Mouse (Mus musculus): ENCODE data around the gene Gkap1. TPM values are rescaled to one million over a fixed set of nuclear protein-coding genes. Genes with fewer than 3 reads are reported as not detected.
A peak's percentile ranks its signal among the peaks of the same experiment; 100 is the strongest.

The Gkap1 gene
- polyA plus RNA-seq, 1 experiment from 2014 or later, result 29.7 TPM

DNA sequence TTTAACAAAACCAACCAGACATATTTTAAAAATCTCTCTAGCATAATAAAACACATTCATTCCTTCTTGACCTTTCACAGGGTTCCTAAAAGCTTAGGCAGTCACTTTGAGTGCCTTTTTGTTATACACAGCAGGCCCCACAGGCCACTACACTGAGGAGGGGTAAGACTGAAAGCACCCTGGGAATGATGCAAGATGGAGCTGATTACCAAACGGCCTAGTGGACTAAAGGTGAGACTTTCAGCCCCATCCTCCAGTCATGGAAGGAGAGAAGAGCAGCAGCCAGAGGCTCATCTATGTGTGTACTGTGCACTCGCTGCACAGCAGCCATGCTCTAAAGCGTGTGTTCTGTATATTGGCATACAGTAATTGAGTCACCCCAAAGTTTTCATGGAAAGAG lies 80.6 kb downstream of the Gkap1 start:
- no peaks in the 10 kb centered on the region for H3K27me3 ChIP-seq
- no peak overlapping the region for H3K27ac ChIP-seq (replicated peaks)
- H3K4me2 ChIP-seq, result no peak overlapping the region
- no peak overlapping the region for H3K4me3 ChIP-seq
- H3K4me1 ChIP-seq (replicated peaks), result no peaks in the 10 kb centered on the region
- no peak for ATAC-seq (ENCODE audit: low read depth)
- no peak overlapping the region for H3K9ac ChIP-seq
- no peaks in the 10 kb centered on the region for H3K9me3 ChIP-seq
- H3K36me3 ChIP-seq, result peaks cover 61% of the 10 kb centered on the region
- 84% methylated on average over 3 of the region's 3 CpGs for WGBS

DNA sequence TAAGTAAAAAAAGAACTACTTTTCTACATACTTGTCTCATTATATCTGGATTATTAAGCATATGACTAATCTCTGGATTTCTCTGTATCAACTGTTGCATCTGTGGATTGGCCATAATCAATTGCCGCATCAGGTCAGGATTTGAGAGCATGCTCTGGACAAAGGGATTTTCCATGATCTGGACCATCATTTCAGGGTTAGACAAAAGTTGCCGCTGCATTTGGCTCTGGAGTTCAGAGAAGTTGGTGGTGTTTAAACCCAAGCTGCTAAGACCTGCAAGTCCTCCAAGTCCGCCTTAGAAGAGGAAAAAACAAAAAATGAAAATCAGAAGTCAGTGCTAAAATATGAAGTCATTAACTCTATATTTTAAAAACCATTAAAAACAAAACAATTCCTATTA lies 82.3 kb downstream of the Gkap1 start:
- no peak overlapping the region for H3K4me3 ChIP-seq
- H3K4me1 ChIP-seq (replicated peaks), result no peaks in the 10 kb centered on the region; the same call in 1 of the 2 replicates
- H3K9me3 ChIP-seq, result no peaks in the 10 kb centered on the region
- 98% methylated on average over 3 of the region's 3 CpGs for WGBS
- no peak overlapping the region for H3K9ac ChIP-seq
- H3K36me3 ChIP-seq, result peaks cover 69% of the 10 kb centered on the region
- no peak overlapping the region for H3K4me2 ChIP-seq
- no peak overlapping the region for H3K27ac ChIP-seq (replicated peaks)
- ATAC-seq (ENCODE audit: low read depth), result no peak
- no peaks in the 10 kb centered on the region for H3K27me3 ChIP-seq

DNA sequence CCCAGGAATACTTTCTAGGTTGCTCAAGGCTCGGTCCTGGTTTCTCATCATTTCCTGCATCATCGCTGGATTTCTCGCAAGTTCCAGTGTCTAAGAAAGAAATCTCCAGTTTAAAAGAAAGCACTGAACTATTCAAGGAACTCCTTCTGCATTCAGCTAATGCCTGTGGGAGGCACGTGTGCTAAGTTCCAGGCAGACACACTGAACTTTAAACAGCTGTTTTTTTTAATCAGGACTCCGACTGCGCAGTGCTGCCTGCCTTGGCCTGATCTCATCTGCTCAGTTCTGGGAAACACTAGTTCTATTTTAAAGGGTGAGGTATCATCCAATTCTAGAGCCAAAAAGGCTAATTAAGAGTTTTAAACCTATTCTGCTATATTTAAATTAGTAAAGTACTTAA lies 83.4 kb downstream of the Gkap1 start:
- Histone ChIP-seq H3K9me3 (no peaks in the 10 kb centered on the region), H3K4me1 (replicated peaks) (no peaks in the 10 kb centered on the region; the same call in 1 of the 2 replicates), H3K4me3 (no peak overlapping the region), H3K27me3 (no peaks in the 10 kb centered on the region), H3K27ac (replicated peaks) (no peak overlapping the region), H3K4me2 (no peak overlapping the region), H3K36me3 (peaks cover 64% of the 10 kb centered on the region), H3K9ac (no peak overlapping the region)
- ATAC-seq (ENCODE audit: low read depth), result no peak
- 94% methylated on average over 6 of the region's 6 CpGs for WGBS

DNA sequence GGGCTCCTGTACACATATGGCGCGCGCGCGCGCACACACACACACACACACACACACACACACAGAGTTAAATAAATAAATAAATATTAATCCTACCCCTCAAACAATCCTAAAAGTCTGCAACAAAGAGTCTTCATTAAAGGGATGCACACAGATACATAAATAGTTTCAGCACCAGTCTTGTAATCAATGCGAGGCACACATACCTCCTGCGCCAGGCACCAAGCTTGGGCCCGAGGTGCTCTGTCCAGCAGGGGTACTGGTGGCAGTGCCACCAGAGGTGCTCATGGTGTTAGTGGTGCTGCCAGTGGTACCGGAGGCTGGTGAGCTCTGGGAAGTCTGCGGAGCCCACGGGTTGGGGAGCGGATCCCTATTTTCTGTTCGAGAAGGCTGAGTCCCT lies 84.0 kb downstream of the Gkap1 start:
- H3K9ac ChIP-seq, result no peak overlapping the region
- H3K27me3 ChIP-seq, result no peaks in the 10 kb centered on the region
- H3K9me3 ChIP-seq, result no peaks in the 10 kb centered on the region
- 96% methylated on average over 14 of the region's 14 CpGs for WGBS
- H3K4me3 ChIP-seq, result no peak overlapping the region
- H3K4me2 ChIP-seq, result no peak overlapping the region
- H3K27ac ChIP-seq (replicated peaks), result no peak overlapping the region
- H3K36me3 ChIP-seq, result peaks cover 65% of the 10 kb centered on the region
- no peaks in the 10 kb centered on the region; the same call in 1 of the 2 replicates for H3K4me1 ChIP-seq (replicated peaks)
- ATAC-seq (ENCODE audit: low read depth), result no peak

DNA sequence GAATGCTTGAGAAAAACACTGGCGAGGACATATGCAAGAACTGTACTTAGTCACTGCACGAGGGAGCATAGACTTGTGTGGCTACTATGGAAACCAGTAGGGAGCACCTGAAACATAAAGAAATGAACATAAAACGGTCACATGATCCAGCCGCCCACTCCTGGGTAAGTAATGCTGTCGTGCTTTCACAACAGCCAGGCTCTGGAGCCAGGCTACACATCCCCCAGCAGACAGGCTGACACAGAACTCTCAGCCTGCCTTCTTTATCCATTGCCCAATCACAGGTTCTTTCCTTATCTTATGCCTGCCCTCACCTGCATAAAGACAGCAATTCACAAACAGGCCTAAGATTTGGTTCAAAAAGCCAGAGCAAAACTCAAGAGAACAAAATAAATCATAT lies 86.0 kb downstream of the Gkap1 start:
- H3K27me3 ChIP-seq, result no peaks in the 10 kb centered on the region
- H3K4me2 ChIP-seq, result no peak overlapping the region
- ATAC-seq (ENCODE audit: low read depth), result no peak
- no peak overlapping the region for H3K4me3 ChIP-seq
- H3K36me3 ChIP-seq, result peaks cover 58% of the 10 kb centered on the region
- no peak overlapping the region for H3K9ac ChIP-seq
- no peaks in the 10 kb centered on the region; the same call in 1 of the 2 replicates for H3K4me1 ChIP-seq (replicated peaks)
- H3K9me3 ChIP-seq, result no peaks in the 10 kb centered on the region
- 71% methylated on average over 5 of the region's 5 CpGs for WGBS
- H3K27ac ChIP-seq (replicated peaks), result no peak overlapping the region

DNA sequence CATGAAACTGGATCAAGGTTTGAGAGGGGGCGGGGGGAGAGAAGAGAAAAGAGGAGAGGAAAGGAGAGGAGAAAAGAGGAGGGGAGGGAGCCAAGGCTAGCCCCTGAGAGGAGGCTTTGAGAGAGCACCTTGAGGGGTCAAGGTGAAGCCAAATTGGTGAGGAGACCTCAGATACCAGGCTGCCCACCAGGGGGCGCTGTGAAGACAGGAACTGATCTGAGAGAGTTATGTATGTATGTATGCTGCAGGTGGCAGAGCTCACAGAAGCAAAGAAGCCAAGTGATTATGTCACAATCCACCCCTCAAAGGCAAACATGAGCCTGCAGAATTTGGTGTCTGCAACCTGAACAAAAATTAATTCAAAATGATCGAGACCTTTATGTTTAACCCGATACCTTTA lies 87.1 kb downstream of the Gkap1 start:
- no peak overlapping the region for H3K4me2 ChIP-seq
- H3K4me1 ChIP-seq (replicated peaks), result no peaks in the 10 kb centered on the region; the same call in 1 of the 2 replicates
- no peaks in the 10 kb centered on the region for H3K9me3 ChIP-seq
- peaks cover 63% of the 10 kb centered on the region for H3K36me3 ChIP-seq
- H3K4me3 ChIP-seq, result no peak overlapping the region
- no peak overlapping the region for H3K9ac ChIP-seq
- 71% methylated on average over 4 of the region's 4 CpGs for WGBS
- ATAC-seq (ENCODE audit: low read depth), result 0 out of 2 replicates have a peak, but pooled peaks have one; percentile 36
- H3K27ac ChIP-seq (replicated peaks), result no peak overlapping the region
- H3K27me3 ChIP-seq, result no peaks in the 10 kb centered on the region

DNA sequence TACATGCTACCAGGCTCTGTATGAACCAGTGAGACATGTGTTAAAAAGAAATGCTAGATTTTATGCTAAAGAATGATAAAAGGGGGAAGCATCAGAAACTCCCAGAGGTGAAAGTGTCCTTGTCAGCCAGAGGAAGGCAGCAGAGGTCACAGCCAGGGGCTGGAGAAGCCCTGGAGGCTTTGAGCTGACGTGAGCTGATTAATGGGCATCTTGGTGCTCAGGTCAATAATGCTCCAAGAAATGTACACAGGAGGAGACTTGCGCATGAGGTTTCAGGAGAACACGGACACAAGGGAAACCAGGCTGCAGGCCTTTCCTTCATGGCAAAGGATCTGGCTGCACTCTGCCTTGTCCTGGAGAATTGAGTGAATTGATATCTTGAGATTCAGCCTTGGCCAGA lies 87.7 kb downstream of the Gkap1 start:
- no peak overlapping the region for H3K4me3 ChIP-seq
- no peak overlapping the region for H3K4me2 ChIP-seq
- H3K9ac ChIP-seq, result no peak overlapping the region
- H3K27ac ChIP-seq (replicated peaks), result 0 out of 2 replicates have a peak overlapping the region, but pooled peaks have one; percentile 13
- 76% methylated on average over 3 of the region's 3 CpGs for WGBS
- H3K27me3 ChIP-seq, result no peaks in the 10 kb centered on the region
- no peaks in the 10 kb centered on the region; the same call in 1 of the 2 replicates for H3K4me1 ChIP-seq (replicated peaks)
- no peak for ATAC-seq (ENCODE audit: low read depth)
- peaks cover 63% of the 10 kb centered on the region for H3K36me3 ChIP-seq
- H3K9me3 ChIP-seq, result no peaks in the 10 kb centered on the region

DNA sequence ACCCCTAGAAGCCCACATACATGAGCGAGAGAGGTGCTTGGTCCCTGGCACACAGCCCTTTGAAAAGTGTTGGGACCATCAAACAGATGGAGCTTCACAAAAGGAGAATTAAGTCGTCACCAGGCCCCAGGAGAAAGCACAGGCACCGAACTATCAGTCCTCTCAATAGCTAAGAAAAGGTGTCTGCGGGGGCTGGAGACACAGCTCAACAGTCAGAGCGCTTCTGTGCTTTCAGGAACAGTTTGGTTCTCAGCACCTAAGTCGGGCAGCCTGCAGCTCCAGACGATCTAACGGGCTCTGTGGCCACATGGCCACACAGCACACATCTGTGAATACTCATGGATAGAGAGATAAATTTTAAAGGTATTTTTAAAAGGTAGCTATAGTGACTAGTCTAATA lies 89.2 kb downstream of the Gkap1 start:
- ATAC-seq (ENCODE audit: low read depth), result no peak
- H3K27me3 ChIP-seq, result no peaks in the 10 kb centered on the region
- 90% methylated on average over 8 of the region's 8 CpGs for WGBS
- no peak overlapping the region for H3K4me3 ChIP-seq
- H3K9me3 ChIP-seq, result no peaks in the 10 kb centered on the region
- H3K4me1 ChIP-seq (replicated peaks), result no peaks in the 10 kb centered on the region; the same call in 1 of the 2 replicates
- H3K27ac ChIP-seq (replicated peaks), result no peak overlapping the region
- H3K36me3 ChIP-seq, result peaks cover 57% of the 10 kb centered on the region
- no peak overlapping the region for H3K4me2 ChIP-seq
- no peak overlapping the region for H3K9ac ChIP-seq

DNA sequence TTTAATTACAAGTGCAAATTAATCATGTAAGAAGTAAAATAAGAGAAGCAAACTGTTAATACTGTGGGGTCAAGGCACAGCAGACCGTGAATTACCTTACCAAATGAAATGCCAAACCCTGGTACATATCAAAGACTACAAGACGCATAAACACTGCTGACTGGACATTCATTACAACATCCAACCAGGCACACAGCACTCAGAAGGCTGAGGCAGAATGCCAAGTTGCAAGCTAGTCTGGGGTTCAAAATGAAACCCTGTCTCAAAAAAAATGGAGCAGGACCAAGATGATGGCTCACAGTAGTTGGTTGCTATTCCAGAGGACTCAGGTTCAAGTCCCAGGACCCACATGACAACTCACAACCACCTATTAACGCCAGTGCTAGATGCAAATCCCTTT lies 91.4 kb downstream of the Gkap1 start:
- Histone ChIP-seq H3K36me3 (peaks cover 61% of the 10 kb centered on the region), H3K9me3 (no peaks in the 10 kb centered on the region), H3K4me2 (no peak overlapping the region), H3K27me3 (no peaks in the 10 kb centered on the region), H3K4me3 (no peak overlapping the region), H3K27ac (replicated peaks) (no peak overlapping the region), H3K9ac (no peak overlapping the region), H3K4me1 (replicated peaks) (no peaks in the 10 kb centered on the region; the same call in 1 of the 2 replicates)
- no peak for ATAC-seq (ENCODE audit: low read depth)
- WGBS, result 91% methylated on average over 3 of the region's 3 CpGs

Small RNAs within 50 kb of the gene (microRNA-seq; reads per million reads assigned to microRNA genes)
- gene Mir6369, result not detected

Other genes starting within 250 kb of the Gkap1 start
- gene Klhl3, start 162.1 kb downstream of the Gkap1 start, polyA plus RNA-seq (2015; fragmentation: Nextera tagmentation; extraction: Ambion mirVana), result 11.5 and 12.3 TPM in 2 replicates
- gene Hnrnpa0, start 147.1 kb downstream of the Gkap1 start, polyA plus RNA-seq (2015; fragmentation: Nextera tagmentation; extraction: Ambion mirVana), result 53.7 and 56.0 TPM in 2 replicates
- gene Idnk, start 118.0 kb downstream of the Gkap1 start, polyA plus RNA-seq (2015; fragmentation: Nextera tagmentation; extraction: Ambion mirVana), result 76.8 and 80.8 TPM in 2 replicates
- gene Ubqln1, start 60.0 kb downstream of the Gkap1 start, polyA plus RNA-seq (2015; fragmentation: Nextera tagmentation; extraction: Ambion mirVana), result 142 and 154 TPM in 2 replicates
- gene Kif27, start 83.4 kb upstream of the Gkap1 start, polyA plus RNA-seq (2015; fragmentation: Nextera tagmentation; extraction: Ambion mirVana), result 1.2 and 1.3 TPM in 2 replicates
- gene 2210016F16Rik, start 109.5 kb upstream of the Gkap1 start, polyA plus RNA-seq (2015; fragmentation: Nextera tagmentation; extraction: Ambion mirVana), result 24.8 and 26.4 TPM in 2 replicates
- gene Rmi1, start 126.5 kb upstream of the Gkap1 start, polyA plus RNA-seq (2015; fragmentation: Nextera tagmentation; extraction: Ambion mirVana), result 23.1 and 23.6 TPM in 2 replicates
- 1,581 and 1,759 TPM in 2 replicates for gene Hnrnpk, start 127.6 kb upstream of the Gkap1 start, polyA plus RNA-seq (2015; fragmentation: Nextera tagmentation; extraction: Ambion mirVana)